Mouse (Mus musculus): ENCODE results near the gene Rhox4b. TPM values are rescaled to one million over a fixed set of nuclear protein-coding genes. Genes with fewer than 3 reads are reported as not detected.
"Not testable (repeated sequence)": the region's sequence is repeated elsewhere in the genome, so short reads cannot be mapped to it uniquely, and the experiment has no call there.

Rhox4b gene
- polyA plus RNA-seq (2016; fragmentation: Nextera tagmentation; extraction: Ambion mirVana): 0.34 and 1.0 TPM in 2 replicates

GRCm38 (mm10) chrX:37432194-37432593, at the start of gene Rhox4b:
Rhox4b (plus strand) TSS chrX:37432494.
- H3K27me3 ChIP-seq; ATAC-seq (ENCODE audit: insufficient number of reproducible peaks, insufficient read depth, low FRiP score, low TSS enrichment); H3K4me3 ChIP-seq; H3K4me1 ChIP-seq; H3K9me3 ChIP-seq; H3K27ac ChIP-seq; H3K4me2 ChIP-seq (replicated peaks); H3K36me3 ChIP-seq; H3K9ac ChIP-seq: not testable (repeated sequence)
- 88% methylated on average over 14 of the region's 15 CpGs for WGBS

GRCm38 (mm10) chrX:37390548-37390947, 41.7 kb upstream of the Rhox4b start, which contains the start of gene Rhox4a2:
Rhox4a2 (plus strand) TSS chrX:37390848.
- not testable (repeated sequence) for H3K9me3 ChIP-seq; H3K9ac ChIP-seq; H3K4me1 ChIP-seq; H3K27me3 ChIP-seq; H3K36me3 ChIP-seq; H3K4me2 ChIP-seq (replicated peaks); H3K4me3 ChIP-seq; ATAC-seq (ENCODE audit: insufficient number of reproducible peaks, insufficient read depth, low FRiP score, low TSS enrichment); H3K27ac ChIP-seq
- WGBS: 90% methylated on average over 9 of the region's 16 CpGs

- not testable (repeated sequence) for H3K9me3 ChIP-seq; H3K27ac ChIP-seq; H3K9ac ChIP-seq; ATAC-seq (ENCODE audit: insufficient number of reproducible peaks, insufficient read depth, low FRiP score, low TSS enrichment); H3K36me3 ChIP-seq; H3K27me3 ChIP-seq; H3K4me2 ChIP-seq (replicated peaks); H3K4me3 ChIP-seq; H3K4me1 ChIP-seq
- WGBS: no CpG with 5 or more reads among the region's 9 CpGs
Measured at GRCm38 (mm10) chrX:37411767-37412166, 20.5 kb upstream of the Rhox4b start, which contains the start of gene Rhox2b. Rhox2b (plus strand) TSS chrX:37412067.

- H3K4me1 ChIP-seq; H3K27ac ChIP-seq; H3K9me3 ChIP-seq; H3K9ac ChIP-seq; ATAC-seq (ENCODE audit: insufficient number of reproducible peaks, insufficient read depth, low FRiP score, low TSS enrichment); H3K36me3 ChIP-seq; H3K4me2 ChIP-seq (replicated peaks); H3K27me3 ChIP-seq; H3K4me3 ChIP-seq: not testable (repeated sequence)
- WGBS: 96% methylated on average over 7 of the region's 10 CpGs
Measured at GRCm38 (mm10) chrX:37453380-37453779, 21.1 kb downstream of the Rhox4b start, which contains the start of gene Rhox2c. Rhox2c (plus strand) TSS chrX:37453680.

- WGBS: 89% methylated on average over 3 of the region's 4 CpGs
- H3K4me3 ChIP-seq; H3K4me1 ChIP-seq; ATAC-seq (ENCODE audit: insufficient number of reproducible peaks, insufficient read depth, low FRiP score, low TSS enrichment); H3K27ac ChIP-seq; H3K9ac ChIP-seq; H3K9me3 ChIP-seq; H3K27me3 ChIP-seq; H3K4me2 ChIP-seq (replicated peaks); H3K36me3 ChIP-seq: not testable (repeated sequence)
Measured at GRCm38 (mm10) chrX:37458285-37458684, 26.0 kb downstream of the Rhox4b start, which contains the start of gene Rhox3c. Rhox3c (plus strand) TSS chrX:37458585.

GRCm38 (mm10) chrX:37480037-37480436, 47.7 kb downstream of the Rhox4b start, which contains the start of gene Rhox4c:
Rhox4c (plus strand) TSS chrX:37480337.
- not testable (repeated sequence) for H3K4me1 ChIP-seq; H3K27ac ChIP-seq; H3K9ac ChIP-seq; H3K27me3 ChIP-seq; H3K4me2 ChIP-seq (replicated peaks); H3K36me3 ChIP-seq; ATAC-seq (ENCODE audit: insufficient number of reproducible peaks, insufficient read depth, low FRiP score, low TSS enrichment); H3K4me3 ChIP-seq; H3K9me3 ChIP-seq
- WGBS: 91% methylated on average over 14 of the region's 14 CpGs

Other genes with a start within 250 kb of the Rhox4b start
- gene Ndufa1, start 241.3 kb upstream of the Rhox4b start, polyA plus RNA-seq (2016; fragmentation: Nextera tagmentation; extraction: Ambion mirVana): 390 and 436 TPM in 2 replicates
- gene Rnf113a1, start 241.2 kb upstream of the Rhox4b start, polyA plus RNA-seq (2016; fragmentation: Nextera tagmentation; extraction: Ambion mirVana): 14.6 and 15.1 TPM in 2 replicates
- not detected in 2 replicates for gene Gm9, start 221.5 kb upstream of the Rhox4b start, polyA plus RNA-seq (2016; fragmentation: Nextera tagmentation; extraction: Ambion mirVana)
- not detected in 2 replicates for gene Rhox1, start 210.2 kb upstream of the Rhox4b start, polyA plus RNA-seq (2016; fragmentation: Nextera tagmentation; extraction: Ambion mirVana)
- 0.38 TPM in 1 of 2 replicates, not detected in the other for gene Rhox2a, start 187.5 kb upstream of the Rhox4b start, polyA plus RNA-seq (2016; fragmentation: Nextera tagmentation; extraction: Ambion mirVana)
- gene Rhox3a, start 182.6 kb upstream of the Rhox4b start, polyA plus RNA-seq (2016; fragmentation: Nextera tagmentation; extraction: Ambion mirVana): not detected in 2 replicates
- gene Rhox4a, start 167.2 kb upstream of the Rhox4b start, polyA plus RNA-seq (2016; fragmentation: Nextera tagmentation; extraction: Ambion mirVana): not detected in 2 replicates
- not detected in 2 replicates for gene Rhox3a2, start 52.5 kb upstream of the Rhox4b start, polyA plus RNA-seq (2016; fragmentation: Nextera tagmentation; extraction: Ambion mirVana)
- 1.5 and 2.3 TPM in 2 replicates for gene Rhox4a2, start 41.6 kb upstream of the Rhox4b start, polyA plus RNA-seq (2016; fragmentation: Nextera tagmentation; extraction: Ambion mirVana)
- gene Rhox2b, start 20.4 kb upstream of the Rhox4b start, polyA plus RNA-seq (2016; fragmentation: Nextera tagmentation; extraction: Ambion mirVana): not detected in 2 replicates
- gene Rhox2c, start 21.2 kb downstream of the Rhox4b start, polyA plus RNA-seq (2016; fragmentation: Nextera tagmentation; extraction: Ambion mirVana): 0.88 and 1.0 TPM in 2 replicates
- not detected in 2 replicates for gene Rhox3c, start 26.1 kb downstream of the Rhox4b start, polyA plus RNA-seq (2016; fragmentation: Nextera tagmentation; extraction: Ambion mirVana)
- gene Rhox4c, start 47.8 kb downstream of the Rhox4b start, polyA plus RNA-seq (2016; fragmentation: Nextera tagmentation; extraction: Ambion mirVana): not detected in 2 replicates
- gene Rhox2d, start 60.9 kb downstream of the Rhox4b start, polyA plus RNA-seq (2016; fragmentation: Nextera tagmentation; extraction: Ambion mirVana): not detected in 2 replicates
- not detected in 2 replicates for gene Rhox4d, start 81.9 kb downstream of the Rhox4b start, polyA plus RNA-seq (2016; fragmentation: Nextera tagmentation; extraction: Ambion mirVana)
- not detected in 2 replicates for gene Rhox2e, start 98.0 kb downstream of the Rhox4b start, polyA plus RNA-seq (2016; fragmentation: Nextera tagmentation; extraction: Ambion mirVana)
- gene Rhox3e, start 109.5 kb downstream of the Rhox4b start, polyA plus RNA-seq (2016; fragmentation: Nextera tagmentation; extraction: Ambion mirVana): not detected in 2 replicates
- not detected in 2 replicates for gene Rhox4e, start 124.9 kb downstream of the Rhox4b start, polyA plus RNA-seq (2016; fragmentation: Nextera tagmentation; extraction: Ambion mirVana)
- 0.55 TPM in 1 of 2 replicates, not detected in the other for gene Rhox2f, start 138.9 kb downstream of the Rhox4b start, polyA plus RNA-seq (2016; fragmentation: Nextera tagmentation; extraction: Ambion mirVana)
- not detected in 2 replicates for gene Rhox3f, start 148.5 kb downstream of the Rhox4b start, polyA plus RNA-seq (2016; fragmentation: Nextera tagmentation; extraction: Ambion mirVana)
- not detected in 2 replicates for gene Rhox4f, start 175.2 kb downstream of the Rhox4b start, polyA plus RNA-seq (2016; fragmentation: Nextera tagmentation; extraction: Ambion mirVana)
- gene Rhox3g, start 196.1 kb downstream of the Rhox4b start, polyA plus RNA-seq (2016; fragmentation: Nextera tagmentation; extraction: Ambion mirVana): not detected in 2 replicates
- gene Rhox2g, start 211.0 kb downstream of the Rhox4b start, polyA plus RNA-seq (2016; fragmentation: Nextera tagmentation; extraction: Ambion mirVana): not detected in 2 replicates
- not detected in 2 replicates for gene Rhox4g, start 218.8 kb downstream of the Rhox4b start, polyA plus RNA-seq (2016; fragmentation: Nextera tagmentation; extraction: Ambion mirVana)
- not detected in 2 replicates for gene Rhox3h, start 236.3 kb downstream of the Rhox4b start, polyA plus RNA-seq (2016; fragmentation: Nextera tagmentation; extraction: Ambion mirVana)
- gene Rhox2h, start 240.8 kb downstream of the Rhox4b start, polyA plus RNA-seq (2016; fragmentation: Nextera tagmentation; extraction: Ambion mirVana): not detected in 2 replicates

All from embryonic facial prominence, embryonic 12.5 days (tissue).